Mouse (Mus musculus) C2C12 (cell line): ENCODE measurements around the gene Tmem204. TPM values are rescaled to one million over a fixed set of nuclear protein-coding genes. Genes with fewer than 3 reads are reported as not detected.

Experiments used
- H3K27me3 ChIP-seq: one replicate; pipeline ENCODE4 v1.6.1; 2011; ENCODE audit not compliant: control insufficient read depth, insufficient read depth, insufficient read length
- H3K36me3 ChIP-seq: one replicate; pipeline ENCODE4 v1.6.1; 2011; ENCODE audit not compliant: control insufficient read depth, insufficient read depth
- H3K4me3 ChIP-seq: one replicate; pipeline ENCODE4 v1.5.1; 2011; ENCODE audit warnings: mild to moderate bottlenecking, control low read depth; ENCODE audit not compliant: poor library complexity, insufficient read depth, severe bottlenecking
- H3K79me2 ChIP-seq: one replicate; pipeline ENCODE4 v1.6.1; 2011; ENCODE audit not compliant: control insufficient read depth, insufficient read depth
- H3K79me3 ChIP-seq: one replicate; pipeline ENCODE4 v1.6.1; 2011; ENCODE audit warnings: low read depth, control low read depth
- H3ac ChIP-seq: one replicate; pipeline ENCODE3; 2011; ENCODE audit warnings: low read depth; ENCODE audit not compliant: control insufficient read depth, insufficient read length
- CEBPB ChIP-seq: IDR thresholded peaks from one replicate; pipeline ENCODE4 v1.6.1; 2011; ENCODE audit warnings: low read depth, mild to moderate bottlenecking, control low read depth, moderate library complexity
- CTCF ChIP-seq: IDR thresholded peaks from one replicate; pipeline ENCODE4 v1.5.1; 2011; ENCODE audit not compliant: control insufficient read depth, insufficient read depth, insufficient read length
- FOSL1 ChIP-seq: IDR thresholded peaks from one replicate; pipeline ENCODE4 v1.8.0; 2011; ENCODE audit warnings: mild to moderate bottlenecking, low read length; ENCODE audit not compliant: poor library complexity, insufficient read depth, severe bottlenecking
- MAX ChIP-seq: IDR thresholded peaks from one replicate; pipeline ENCODE4 v1.6.1; 2011; ENCODE audit warnings: mild to moderate bottlenecking, control low read depth
- MYOD1 ChIP-seq: IDR thresholded peaks from one replicate; pipeline ENCODE4 v1.6.1; 2011; ENCODE audit warnings: low read depth; ENCODE audit not compliant: control insufficient read depth, insufficient read length
- MYOG ChIP-seq: IDR thresholded peaks from one replicate; pipeline ENCODE4 v1.6.1; 2011; ENCODE audit not compliant: control insufficient read depth, insufficient read length; ENCODE audit errors: extremely low read depth
- USF1 ChIP-seq: IDR thresholded peaks from one replicate; pipeline ENCODE4 v1.6.1; 2011; ENCODE audit warnings: low read depth, mild to moderate bottlenecking, control low read depth, moderate library complexity
- polyA plus RNA-seq: library from polyadenylated mRNA; unstranded; fragments of >200 nt; fragmentation: generic; extraction: Trizol; gene quantifications from one replicate; pipeline ENCODE4 v1.2.1, GENCODE M21; 2012; ENCODE audit warnings: missing spikeins

Tmem204 gene
- polyA plus RNA-seq, 1 experiment: 0.37 TPM

DNA sequence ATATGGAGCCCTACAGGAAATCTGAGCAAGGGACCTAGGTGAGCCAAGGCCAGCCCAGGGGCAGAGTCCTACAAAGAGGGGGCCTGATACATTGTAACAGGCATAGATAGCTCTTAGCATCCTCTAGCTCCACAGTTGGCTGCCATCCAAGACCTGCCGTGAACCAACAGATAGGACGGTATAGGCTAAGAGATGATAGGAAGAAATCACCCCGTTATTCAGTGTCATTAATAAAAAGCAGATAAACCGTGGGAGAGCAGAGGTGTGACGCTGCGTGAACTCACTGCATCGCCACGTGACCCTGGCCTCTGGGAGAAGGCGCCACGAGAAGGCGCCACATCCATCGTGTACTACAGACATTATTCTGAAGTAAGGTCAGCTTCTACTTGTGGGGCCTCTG, 19.5 kb downstream of the Tmem204 start:
- Histone ChIP-seq H3K4me3 (no peak overlapping the region), H3ac (no peak overlapping the region), H3K79me2 (no peaks in the 10 kb centered on the region), H3K36me3 (no peaks in the 10 kb centered on the region), H3K79me3 (no peaks in the 10 kb centered on the region), H3K27me3 (no peaks in the 10 kb centered on the region)
- no peak for TF ChIP-seq MYOD1
- TF ChIP-seq FOSL1: no peak
- no peak for TF ChIP-seq MYOG
- no peak for TF ChIP-seq USF1
- TF ChIP-seq CEBPB: no peak

- no peaks in the 10 kb centered on the region for H3K79me3 ChIP-seq
- TF ChIP-seq MAX (no peak), CTCF (no peak), FOSL1 (no peak), MYOG (no peak), CEBPB (no peak), USF1 (no peak), MYOD1 (no peak)
- H3K4me3 ChIP-seq: no peak overlapping the region
- H3K27me3 ChIP-seq: no peaks in the 10 kb centered on the region
- no peaks in the 10 kb centered on the region for H3K79me2 ChIP-seq
- no peaks in the 10 kb centered on the region for H3K36me3 ChIP-seq
- H3ac ChIP-seq: no peak overlapping the region
These were observed 20.1 kb downstream of the Tmem204 start for GRCm38 (mm10) chr17:25063261-25063660.

DNA sequence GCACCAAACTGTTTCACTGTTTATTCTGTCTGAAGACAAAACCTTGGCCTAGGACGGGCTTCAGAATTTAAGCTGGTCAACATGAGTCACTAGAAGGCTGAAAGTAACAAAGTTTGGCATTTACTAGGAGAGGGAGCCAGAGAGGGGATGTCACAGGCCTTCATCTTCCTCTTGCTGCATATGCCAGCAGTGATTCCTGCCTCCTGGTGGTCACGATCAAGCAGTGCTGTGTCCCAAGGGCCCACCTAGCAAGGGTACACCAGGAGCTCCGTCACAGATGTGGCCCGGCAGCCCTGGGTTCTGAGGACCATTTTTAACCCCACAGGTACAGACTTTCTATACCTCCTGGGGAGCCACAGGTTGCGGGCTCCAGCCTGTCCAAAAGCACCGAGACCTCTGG, 26.4 kb downstream of the Tmem204 start:
- H3K4me3 ChIP-seq: no peak overlapping the region
- TF ChIP-seq CTCF (no peak), MAX (no peak), CEBPB (no peak), MYOD1 (no peak), MYOG (no peak), USF1 (no peak), FOSL1 (no peak)

GRCm38 (mm10) chr17:25053274-25053673, 30.1 kb downstream of the Tmem204 start:
- no peak overlapping the region for H3ac ChIP-seq
- no peaks in the 10 kb centered on the region for H3K27me3 ChIP-seq
- no peaks in the 10 kb centered on the region for H3K79me2 ChIP-seq
- H3K36me3 ChIP-seq: no peaks in the 10 kb centered on the region
- H3K4me3 ChIP-seq: no peak overlapping the region
- no peaks in the 10 kb centered on the region for H3K79me3 ChIP-seq
- TF ChIP-seq MYOG (no peak), USF1 (no peak)

More for the DNA sequence above, 26.4 kb downstream of the Tmem204 start:
- Histone ChIP-seq H3K79me2 (no peaks in the 10 kb centered on the region), H3K36me3 (no peaks in the 10 kb centered on the region), H3K27me3 (no peaks in the 10 kb centered on the region), H3K79me3 (no peaks in the 10 kb centered on the region), H3ac (no peak overlapping the region)

DNA sequence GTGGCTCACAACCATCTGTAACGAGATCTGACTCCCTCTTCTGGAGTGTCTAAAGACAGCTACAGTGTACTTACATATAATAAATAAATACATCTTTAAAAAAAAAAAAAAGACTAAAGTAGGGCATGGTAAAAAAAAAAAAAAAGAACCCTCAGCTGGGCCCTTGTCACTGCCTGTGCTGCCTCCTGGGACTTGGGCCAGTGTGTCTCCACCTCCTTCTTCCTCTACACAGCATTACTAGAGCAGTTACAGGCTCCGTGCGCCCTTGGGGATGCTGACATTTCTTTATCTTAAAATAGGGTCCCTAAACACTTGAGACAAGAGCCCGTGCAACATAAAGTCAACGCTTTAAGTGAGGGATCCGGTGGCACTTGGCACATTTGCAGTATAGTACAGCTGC, 36.2 kb downstream of the Tmem204 start:
- no peaks in the 10 kb centered on the region for H3K79me2 ChIP-seq
- H3K4me3 ChIP-seq: no peak overlapping the region
- no peaks in the 10 kb centered on the region for H3K27me3 ChIP-seq
- H3K36me3 ChIP-seq: no peaks in the 10 kb centered on the region
- no peak overlapping the region for H3ac ChIP-seq
- no peaks in the 10 kb centered on the region for H3K79me3 ChIP-seq
- TF ChIP-seq MYOD1 (no peak), USF1 (no peak), CEBPB (no peak), CTCF (no peak), MAX (no peak)

GRCm38 (mm10) chr17:25045281-25045680, 38.1 kb downstream of the Tmem204 start:
- Histone ChIP-seq H3K79me2 (no peaks in the 10 kb centered on the region), H3K36me3 (no peaks in the 10 kb centered on the region), H3K79me3 (no peaks in the 10 kb centered on the region), H3K27me3 (no peaks in the 10 kb centered on the region), H3K4me3 (no peak overlapping the region), H3ac (no peak overlapping the region)
- TF ChIP-seq CTCF (no peak), CEBPB (no peak), MYOD1 (no peak), MAX (no peak), MYOG (no peak), FOSL1 (no peak), USF1 (no peak)
